Mouse (Mus musculus) mouse embryonic stem cell (cell line): ENCODE measurements around the gene Rbp3.

Experiments used
- in situ Hi-C, 2 experiments: fragments of 300-500 bp; cut with MboI; formaldehyde crosslinking; loops; 1 replicate in 1 of 2; 3 replicates in 1 of 2; pipeline ENCODE4 v1.14.3; 2019 to 2020; ENCODE audit warnings: low sequenced_read_pairs in 2 of 2, low pct_unique_long_range_greater_than_20kb in 1 of 2, mixed read lengths in 1 of 2; ENCODE audit not compliant: unreplicated experiment in 1 of 2

The Rbp3 gene

DNA sequence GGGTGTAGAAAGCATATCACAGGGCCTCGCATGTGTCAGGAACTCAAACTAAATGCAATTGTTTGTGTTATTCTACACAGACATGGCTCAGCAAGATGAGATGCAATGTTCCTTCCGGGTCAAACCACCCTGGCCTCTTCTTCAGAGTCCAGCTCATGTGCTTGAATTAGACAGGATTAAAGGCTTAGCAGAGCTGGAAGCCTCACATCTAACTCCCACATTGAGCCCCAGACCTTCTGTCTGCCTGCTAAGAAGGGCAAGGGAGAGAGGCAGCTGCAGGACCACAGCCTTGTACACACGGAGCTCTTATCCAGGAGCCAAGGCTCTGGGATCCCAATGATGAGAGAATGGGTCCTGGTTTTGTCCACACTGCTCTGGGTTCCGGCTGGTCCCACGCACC is at the start of gene Rbp3:
Rbp3 (plus strand) TSS at position 243 of the 400 bp plus-strand sequence.
- in situ Hi-C loops: no loop called here

DNA sequence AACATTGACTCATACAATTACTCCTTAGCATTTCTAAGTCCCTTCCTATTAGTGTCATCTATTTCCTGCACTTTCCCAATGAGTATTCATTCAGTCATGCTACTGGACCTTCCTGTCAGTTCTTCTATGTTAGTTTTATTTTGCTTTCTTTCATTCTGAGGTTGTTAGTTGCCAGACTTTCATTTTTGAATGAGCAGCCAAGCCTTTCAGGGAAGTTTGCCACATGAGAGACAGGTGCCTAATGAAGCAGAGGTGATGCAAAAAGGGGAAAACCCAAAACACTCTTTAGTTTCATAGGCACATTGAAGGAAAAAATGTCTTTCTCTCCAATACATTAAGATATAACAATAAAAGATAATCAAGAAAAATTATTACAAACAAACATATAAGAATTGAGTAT is 49.0 kb upstream of the Rbp3 start:
- in situ Hi-C loops: no loop called here

DNA sequence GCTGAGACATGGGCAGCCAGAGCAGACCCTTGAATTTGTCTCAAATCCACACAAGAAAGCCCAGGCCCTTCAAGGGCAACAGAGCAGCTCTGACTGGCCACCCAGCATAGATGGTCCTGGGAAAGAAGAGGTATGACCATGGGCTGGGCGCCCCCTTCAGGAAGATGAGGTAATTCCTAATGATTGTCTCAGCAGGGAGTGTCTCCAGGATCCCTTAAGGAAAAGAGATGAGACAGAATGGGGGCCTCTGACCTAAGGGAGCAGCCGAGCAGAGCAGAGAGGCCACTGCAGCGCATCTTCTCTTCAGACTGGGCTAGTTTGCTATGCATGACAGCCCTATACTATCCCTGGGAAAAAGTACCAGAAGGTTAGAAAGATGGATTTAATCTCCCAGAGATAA is 40.1 kb upstream of the Rbp3 start:
- in situ Hi-C loops: no loop called here

DNA sequence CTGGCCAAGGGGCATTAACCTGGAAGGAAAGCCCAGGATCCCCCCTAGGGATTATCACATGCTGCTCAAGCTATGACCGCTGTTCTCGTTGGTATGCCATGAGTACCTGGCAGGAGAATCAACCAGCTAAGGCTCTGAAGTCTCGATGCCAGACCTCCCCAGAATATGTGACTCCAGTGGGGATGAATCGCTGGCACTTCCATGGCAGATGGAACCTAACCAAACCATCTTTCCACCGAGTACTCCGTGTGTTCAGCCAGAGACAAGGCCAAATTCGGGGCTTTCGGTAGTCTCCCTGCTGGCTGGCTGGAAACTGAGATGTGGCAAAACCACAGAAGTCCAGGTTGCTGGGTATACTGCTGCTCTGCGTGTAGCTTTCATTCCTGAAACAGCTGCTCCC is 39.6 kb upstream of the Rbp3 start:
- in situ Hi-C loops: no loop called here

GRCm38 (mm10) chr14:33920727-33921559 is 32.9 kb upstream of the Rbp3 start:
- in situ Hi-C loops: no loop called here

- in situ Hi-C loops: no loop called here
Observed at GRCm38 (mm10) chr14:33922771-33923167, 31.0 kb upstream of the Rbp3 start.

DNA sequence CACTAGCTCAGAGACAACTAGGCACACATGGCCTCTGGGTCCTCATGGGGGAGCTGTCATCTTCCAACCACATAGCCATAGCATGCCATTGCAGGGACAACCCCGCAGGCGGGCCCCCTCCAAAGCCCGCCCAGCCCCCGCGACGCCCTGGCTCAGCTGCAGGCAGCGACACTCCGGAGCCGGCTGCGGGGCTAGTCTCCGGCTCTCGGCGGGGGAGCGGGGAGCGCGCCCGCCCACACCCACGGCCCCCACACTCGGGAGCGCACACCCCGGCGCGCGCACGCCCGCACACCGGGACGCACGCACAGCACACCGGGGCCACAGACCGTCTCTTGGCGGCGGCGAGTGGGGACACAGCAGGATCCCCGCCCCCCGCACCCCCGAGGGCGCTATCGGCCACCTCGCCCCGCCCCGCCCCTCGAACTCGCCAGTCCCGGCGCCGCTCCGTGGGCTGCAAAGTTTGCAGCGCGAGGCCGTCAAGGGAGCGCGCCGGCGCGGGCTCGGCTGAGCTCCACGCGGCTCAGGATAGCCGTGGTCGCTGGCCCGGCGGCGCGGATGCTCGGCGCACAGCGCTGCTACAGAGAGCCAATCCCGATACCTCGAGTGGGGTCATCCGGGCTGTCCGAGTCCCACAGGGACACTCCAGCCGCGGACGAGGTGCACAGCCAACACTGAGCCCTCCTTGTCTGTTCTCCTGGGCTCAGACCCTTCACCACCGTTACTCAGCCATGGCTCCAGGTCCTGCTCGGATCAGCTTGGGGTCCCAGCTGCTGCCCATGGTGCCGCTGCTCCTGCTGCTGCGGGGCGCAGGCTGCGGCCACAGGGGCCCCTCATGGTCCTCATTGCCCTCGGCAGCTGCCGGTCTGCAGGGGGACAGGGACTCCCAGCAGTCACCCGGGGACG is 30.4 kb upstream of the Rbp3 start, which contains the start of gene Gdf10:
Gdf10 (plus strand) TSS at position 420 of the 903 bp plus-strand sequence.
- in situ Hi-C loops: no loop called here

- in situ Hi-C loops: no loop called here
Observed at GRCm38 (mm10) chr14:33931853-33932252, 21.9 kb upstream of the Rbp3 start.

GRCm38 (mm10) chr14:33932935-33933703 is 20.7 kb upstream of the Rbp3 start:
- in situ Hi-C loops: no loop called here

DNA sequence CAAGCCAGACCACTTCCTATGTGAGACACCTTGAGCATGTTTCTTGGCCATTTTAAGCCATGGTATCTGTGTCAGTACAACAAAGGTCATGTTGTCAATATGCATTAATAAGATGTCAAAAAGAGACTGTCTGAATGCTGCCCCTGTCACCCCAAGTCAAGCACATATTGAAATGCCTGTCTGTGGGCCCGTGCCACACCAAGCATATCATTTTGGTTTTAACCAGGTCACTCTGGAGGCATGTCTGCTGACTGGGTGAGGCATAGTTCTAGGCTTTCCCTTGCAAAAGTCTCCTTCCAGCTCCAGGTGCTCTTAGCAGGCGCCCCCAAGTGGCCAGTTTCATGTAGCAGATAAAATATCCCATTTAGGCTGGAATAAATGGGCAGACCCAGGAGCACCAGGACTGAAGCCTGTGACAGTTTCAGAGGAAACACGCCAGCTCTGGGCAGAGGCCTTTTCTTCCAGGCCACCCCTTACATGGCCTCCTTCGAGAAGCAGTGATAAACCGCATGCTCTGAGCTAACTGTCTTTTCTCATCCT is 20.0 kb upstream of the Rbp3 start:
- in situ Hi-C loops: no loop called here

DNA sequence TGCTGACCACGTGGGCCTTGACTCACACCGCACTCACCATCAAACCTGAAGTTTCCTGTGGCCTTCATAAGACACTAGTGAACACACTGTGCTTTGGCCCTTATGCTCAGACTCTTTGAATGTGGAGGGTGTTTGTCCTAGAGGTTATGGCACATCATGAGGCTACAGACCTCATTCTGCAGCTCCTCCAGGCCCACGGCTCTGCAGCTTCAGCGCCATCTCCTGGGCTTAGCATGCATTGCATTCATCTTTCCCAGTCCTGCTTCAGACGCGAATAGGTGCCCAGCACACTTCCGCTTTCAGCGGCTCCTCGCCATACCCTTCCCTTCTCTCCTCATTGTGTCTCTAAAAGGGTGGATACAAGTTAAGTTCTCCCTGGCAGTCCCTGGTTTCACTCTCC is 14.7 kb upstream of the Rbp3 start:
- in situ Hi-C loops: no loop called here

GRCm38 (mm10) chr14:33940739-33941138 is 13.1 kb upstream of the Rbp3 start, which contains the start of gene Gdf2:
Gene Gdf2, plus strand, starts transcription at chr14:33941039.
- in situ Hi-C loops: loop anchor here in 1 of 2 experiments (10.0 kb wide), 1 partner anchor 266 kb away; no protein-coding TSS in a partner anchor

DNA sequence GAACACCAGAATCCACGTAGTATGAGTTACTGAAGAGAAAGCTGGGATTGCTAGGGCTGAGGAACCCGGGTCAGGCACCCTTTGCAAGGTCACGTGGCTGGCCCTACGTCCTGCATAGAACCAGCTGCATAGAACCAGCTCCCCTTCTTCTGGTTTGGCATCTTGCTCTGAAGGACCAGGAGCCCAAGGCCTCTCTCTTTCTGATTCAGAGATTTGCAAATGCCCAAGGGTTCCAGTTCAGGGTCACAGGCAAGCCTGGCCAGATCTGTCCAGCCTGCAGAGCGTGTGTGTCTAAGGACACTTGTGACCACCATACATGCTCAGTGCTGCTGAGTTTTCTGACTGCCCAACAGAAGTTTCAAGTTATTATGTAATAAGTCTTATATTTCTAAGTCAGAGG is 11.6 kb upstream of the Rbp3 start:
- in situ Hi-C loops: loop anchor here in 1 of 2 experiments (10.0 kb wide), 1 partner anchor 267 kb away; no protein-coding TSS in a partner anchor

DNA sequence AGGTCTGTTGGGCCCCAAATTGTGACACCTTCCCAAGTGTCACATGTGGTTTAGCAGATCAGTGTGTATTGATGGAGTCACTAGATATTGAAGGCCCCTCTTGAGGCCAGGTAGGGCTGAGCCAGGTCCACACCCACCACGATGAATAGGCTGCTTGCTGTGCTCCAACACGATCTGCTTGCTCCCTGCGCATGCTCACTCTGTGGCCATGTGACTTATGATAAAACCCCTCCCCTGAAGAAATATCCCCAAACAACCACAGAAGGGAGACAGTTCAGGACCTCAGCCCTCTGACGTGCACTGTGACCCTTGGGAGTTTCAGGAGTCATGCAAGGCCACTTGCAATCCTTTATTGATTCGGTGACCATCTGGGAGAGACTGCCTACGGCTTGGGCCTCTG is 7.7 kb upstream of the Rbp3 start:
- in situ Hi-C loops: loop anchor here in 1 of 2 experiments (10.0 kb wide), 1 partner anchor 271 kb away; no protein-coding TSS in a partner anchor

GRCm38 (mm10) chr14:33952233-33952981 is 1.4 kb upstream of the Rbp3 start:
- in situ Hi-C loops: no loop called here

GRCm38 (mm10) chr14:33956055-33956454 is 2.3 kb downstream of the Rbp3 start:
- in situ Hi-C loops: no loop called here

DNA sequence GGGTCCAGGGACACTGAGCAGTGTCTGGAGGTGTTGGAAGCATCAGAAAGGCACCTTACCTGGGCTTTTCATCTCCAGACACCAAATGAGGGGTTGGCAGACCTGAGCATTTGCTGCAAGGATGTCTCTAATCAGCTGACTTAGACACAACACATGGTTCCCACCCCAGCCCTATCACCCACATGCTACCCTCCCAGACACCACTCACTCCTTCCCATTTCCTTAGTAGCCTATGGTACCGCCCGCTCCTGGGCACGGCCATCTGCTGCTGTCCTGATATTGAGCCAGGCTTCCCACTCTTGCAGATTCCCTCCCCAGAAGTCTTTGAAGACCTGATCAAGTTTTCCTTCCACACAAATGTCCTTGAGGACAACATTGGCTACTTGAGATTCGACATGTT is 4.4 kb downstream of the Rbp3 start:
- in situ Hi-C loops: no loop called here

GRCm38 (mm10) chr14:33958841-33959240 is 5.0 kb downstream of the Rbp3 start:
- in situ Hi-C loops: no loop called here
